Mouse (Mus musculus): ENCODE results near the gene Derl3. TPM values are rescaled to one million over a fixed set of nuclear protein-coding genes. Genes with fewer than 3 reads are reported as not detected.
A peak's percentile ranks its signal among the peaks of the same experiment; 100 is the strongest.
"Not testable (repeated sequence)": the region's sequence is repeated elsewhere in the genome, so short reads cannot be mapped to it uniquely, and the experiment has no call there.

Derl3 gene
- 1 to 10 TPM; 1.2 to 2.6 (median 1.6) TPM for total RNA-seq (2022)

DNA sequence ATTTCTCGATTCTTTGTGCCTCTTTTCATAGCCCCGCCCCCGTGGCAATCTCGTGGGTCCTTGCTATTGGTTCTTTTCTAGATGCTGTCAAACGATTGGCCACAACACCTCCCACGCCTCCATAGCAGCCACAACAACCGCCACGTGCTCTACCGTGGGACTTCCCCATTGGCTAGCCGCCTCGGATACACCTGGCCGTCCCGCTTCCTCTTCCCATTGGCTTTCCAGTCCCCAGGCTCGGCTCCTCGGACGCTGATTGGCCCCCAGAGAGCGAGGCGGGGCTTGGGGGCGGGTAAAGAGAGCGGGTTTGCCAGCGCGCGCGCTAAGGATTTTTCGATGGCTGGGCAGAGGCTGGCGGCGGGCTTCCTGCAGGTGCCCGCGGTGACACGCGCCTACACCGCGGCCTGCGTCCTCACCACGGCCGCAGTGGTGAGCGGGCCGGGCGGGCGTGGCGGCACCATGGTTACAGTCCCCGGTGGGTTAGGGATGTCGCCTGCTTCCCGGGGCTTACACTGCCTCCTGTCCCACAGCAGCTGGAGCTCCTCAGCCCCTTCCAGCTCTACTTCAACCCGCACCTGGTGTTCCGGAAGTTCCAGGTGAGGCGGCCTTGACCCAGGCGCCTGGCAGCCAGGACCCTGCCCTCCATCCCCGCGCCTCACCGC, at the start of gene Derl3:
Gene Derl3 (plus strand): TSS at position 325 of the 662 bp plus-strand sequence.
- DNase-seq, result peak; percentile 95

DNA sequence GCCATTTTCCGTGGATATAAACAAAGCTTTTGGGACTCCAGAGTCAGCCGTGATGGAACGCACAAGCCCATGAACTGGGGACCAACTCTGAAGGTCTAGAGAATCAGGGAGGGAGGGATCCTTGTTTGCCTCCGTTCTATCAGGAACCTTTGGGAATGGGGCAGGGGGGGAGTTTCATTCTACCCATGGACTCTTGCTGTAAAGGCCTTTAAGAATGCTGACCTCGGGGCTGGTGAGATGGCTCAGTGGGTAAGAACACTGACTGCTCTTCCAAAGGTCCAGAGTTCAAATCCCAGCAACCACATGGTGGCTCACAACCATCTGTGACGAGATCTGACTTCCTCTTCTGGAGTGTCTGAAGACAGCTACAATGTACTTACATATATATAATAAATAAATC, 49.3 kb upstream of the Derl3 start:
- not testable (repeated sequence) for DNase-seq

DNA sequence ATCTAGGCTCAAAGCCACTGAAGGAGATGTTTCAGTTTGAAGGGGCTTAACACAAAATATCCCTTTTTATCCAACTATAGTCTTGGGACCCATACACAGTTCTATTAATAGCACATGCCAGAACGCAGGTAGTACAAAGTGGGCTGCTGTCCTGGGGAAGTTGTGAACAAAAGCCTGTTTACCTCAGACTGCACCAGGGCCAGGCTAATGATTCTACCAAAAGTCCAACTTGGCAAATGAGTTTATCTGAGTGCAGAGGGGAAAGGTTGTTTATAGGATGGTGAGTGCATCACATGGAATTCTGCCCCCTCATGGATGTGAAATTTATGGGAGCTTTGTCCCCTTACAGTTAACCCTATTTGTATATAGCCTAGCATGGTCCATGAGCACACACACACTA, 48.4 kb upstream of the Derl3 start:
- DNase-seq, result no peak

DNA sequence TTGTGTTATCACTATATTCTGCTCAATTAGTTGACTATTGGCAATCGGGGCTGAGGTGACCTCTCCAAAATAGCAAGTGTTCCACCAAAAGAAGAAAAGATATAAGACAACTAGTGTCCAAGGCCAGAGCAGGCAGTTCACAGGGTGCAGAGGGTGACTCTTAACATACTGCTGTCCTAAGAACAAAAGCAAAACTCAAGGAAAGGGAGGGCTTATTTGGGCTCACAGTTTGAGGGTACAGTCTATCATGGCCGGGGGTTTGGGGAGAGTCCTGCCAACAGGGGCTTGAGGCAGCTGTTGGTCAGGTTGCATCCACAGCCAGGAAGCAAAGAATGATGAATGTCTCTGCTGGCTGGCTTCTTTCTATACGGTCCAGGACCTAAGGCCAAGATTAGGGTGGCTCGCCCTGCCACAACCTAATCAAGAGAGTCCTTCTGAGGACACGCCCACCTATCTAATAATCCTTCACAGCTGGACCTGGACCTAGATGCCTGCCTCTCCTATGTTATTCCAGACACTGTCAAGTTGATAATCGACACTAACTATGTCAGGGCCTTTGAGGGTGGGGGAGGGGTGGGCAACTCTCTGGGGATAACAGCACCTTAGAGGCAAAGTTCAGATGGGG, 47.8 kb upstream of the Derl3 start:
- no peak for DNase-seq

DNA sequence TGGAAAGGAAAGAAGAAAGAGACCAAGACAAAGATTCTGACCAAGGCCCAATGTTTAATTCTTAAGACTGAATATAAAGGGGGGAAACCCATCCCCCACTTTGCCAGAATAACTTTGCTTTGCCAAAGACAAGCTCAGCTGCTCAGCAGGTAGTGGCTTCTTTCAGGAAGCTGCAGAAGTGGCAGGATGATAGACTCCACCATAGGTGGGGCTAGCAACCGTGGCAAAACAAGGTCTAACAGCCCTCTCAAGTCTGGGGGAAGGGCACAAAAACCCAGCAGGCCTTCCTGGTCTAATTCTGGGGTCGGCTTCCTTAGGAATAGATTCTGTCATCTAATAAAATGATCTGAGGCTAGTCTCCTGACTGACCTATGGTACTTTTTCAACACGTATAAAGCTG, 44.8 kb upstream of the Derl3 start:
- DNase-seq, result no peak

DNA sequence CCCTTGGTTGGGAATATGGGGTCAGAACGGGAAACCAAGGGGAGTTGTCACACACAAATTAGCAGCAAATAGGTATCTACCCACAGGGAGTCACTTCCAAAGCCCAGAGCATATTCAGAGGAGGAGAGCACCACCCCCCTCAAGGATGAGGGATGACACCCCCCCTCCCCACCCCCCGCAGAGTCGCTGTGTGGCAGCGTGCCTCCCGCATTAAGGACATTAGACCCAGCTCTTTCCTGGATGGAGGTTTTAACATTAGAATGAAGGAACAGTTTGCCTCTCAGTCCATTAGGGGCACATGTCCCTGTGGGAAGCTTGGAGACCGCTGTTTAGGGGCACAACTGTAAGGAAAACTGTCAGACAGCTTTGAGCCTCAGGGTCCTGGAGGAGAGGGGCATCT, 42.1 kb upstream of the Derl3 start:
- no peak for DNase-seq

DNA sequence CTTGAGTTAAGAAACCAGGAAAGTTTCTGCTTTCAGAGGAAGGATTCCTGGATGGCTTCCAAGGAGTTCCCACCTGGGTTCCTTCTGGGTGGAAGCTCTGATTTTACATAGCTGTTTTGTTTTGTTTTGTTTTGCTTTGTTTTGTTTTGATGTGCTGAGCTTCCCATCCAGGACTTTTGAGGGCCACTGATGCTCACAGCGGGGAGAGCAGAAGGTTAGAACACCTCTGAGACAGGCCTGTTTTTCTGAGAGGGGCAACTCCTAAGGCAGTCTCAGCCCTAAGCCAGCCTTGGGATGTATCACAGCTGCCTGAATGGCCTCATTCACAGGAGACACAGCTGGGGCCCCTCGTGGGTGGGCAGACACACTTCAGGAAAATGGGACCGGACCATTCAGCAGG, 41.5 kb upstream of the Derl3 start:
- no peak for DNase-seq

DNA sequence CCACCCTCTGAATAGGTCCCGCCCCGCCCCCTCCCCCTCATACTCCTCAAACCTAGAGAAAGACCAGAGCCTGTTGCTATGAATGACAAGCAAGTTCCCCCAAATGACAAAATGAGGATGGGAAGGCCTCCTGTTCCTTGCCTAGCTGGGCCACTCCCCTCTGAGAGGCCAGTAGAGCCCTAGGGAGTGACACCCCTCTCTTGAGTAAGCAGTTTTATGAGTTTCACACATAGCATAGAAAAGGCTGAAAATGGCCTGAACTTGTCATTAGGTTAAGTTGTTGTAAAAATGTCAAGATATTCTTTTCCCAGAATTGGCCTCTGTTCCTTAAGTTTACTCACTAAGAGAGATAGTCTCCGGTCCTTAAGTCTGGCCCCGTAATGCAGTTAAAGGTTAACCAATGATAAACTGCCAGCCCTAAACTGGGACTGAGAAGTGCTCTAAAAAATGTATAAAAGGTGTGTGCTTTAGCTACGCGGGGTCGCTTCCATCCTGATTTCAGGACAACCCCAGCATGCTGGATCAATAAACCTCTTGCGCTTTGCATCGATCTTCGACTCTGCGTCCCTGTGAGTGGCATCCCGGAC, 40.6 kb upstream of the Derl3 start:
- no peak for DNase-seq

DNA sequence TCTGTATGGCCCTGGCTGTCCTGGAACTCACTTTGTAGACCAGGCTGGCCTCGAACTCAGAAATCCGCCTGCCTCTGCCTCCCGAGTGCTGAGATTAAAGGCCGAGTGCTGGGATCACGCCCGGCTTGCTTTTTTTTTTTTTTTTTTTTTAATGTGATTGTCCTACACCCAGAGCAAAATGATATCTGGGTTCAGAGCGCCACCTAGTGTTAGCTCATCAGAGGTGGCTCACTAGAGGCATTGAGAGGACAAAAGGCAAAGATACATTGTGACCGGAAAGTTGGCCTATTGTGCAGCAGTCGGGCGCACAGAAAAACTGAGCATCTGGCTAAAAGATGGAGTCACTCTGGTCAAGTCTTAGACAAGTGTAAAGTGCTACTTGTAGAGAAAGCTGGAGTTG, 39.8 kb upstream of the Derl3 start:
- DNase-seq, result peak; percentile 72

DNA sequence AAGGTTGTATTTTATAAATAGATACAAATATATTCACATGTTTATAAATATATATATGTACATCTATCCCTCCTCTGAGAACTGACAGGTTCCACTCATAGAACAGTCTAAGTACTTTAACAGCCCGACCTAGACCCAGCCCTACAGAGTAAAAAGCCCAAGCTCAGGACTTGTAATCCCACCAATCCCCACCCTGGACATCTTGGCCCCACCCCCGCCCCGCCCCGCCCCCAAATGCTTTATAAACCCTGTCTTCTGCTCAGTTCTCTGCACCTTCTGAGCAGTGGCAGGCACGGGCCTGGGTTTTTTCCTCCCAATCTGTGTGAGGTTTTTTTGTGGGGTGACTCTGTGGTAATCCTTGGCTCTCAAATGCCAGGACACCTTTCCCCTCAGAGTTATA, 39.1 kb upstream of the Derl3 start:
- no peak for DNase-seq

DNA sequence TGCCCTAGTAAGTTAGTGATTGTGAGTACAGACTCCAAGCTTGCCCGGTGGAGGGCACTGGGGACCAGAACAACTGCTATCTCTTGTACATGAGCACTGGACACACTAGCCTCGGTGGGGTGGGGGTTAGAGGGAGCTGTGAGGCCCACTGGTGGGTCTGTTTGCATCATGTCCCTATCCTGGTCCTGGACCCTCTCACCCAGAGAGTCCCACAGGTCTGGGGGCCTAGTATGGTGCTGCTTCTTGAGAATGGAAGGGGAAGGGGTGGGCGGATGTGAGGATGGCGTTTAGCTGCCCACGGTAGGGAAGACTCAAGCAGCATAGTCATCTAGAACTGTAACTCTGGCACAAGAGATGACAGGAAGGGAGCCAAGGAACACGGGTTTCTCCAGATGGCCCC, 38.4 kb upstream of the Derl3 start:
- no peak for DNase-seq

DNA sequence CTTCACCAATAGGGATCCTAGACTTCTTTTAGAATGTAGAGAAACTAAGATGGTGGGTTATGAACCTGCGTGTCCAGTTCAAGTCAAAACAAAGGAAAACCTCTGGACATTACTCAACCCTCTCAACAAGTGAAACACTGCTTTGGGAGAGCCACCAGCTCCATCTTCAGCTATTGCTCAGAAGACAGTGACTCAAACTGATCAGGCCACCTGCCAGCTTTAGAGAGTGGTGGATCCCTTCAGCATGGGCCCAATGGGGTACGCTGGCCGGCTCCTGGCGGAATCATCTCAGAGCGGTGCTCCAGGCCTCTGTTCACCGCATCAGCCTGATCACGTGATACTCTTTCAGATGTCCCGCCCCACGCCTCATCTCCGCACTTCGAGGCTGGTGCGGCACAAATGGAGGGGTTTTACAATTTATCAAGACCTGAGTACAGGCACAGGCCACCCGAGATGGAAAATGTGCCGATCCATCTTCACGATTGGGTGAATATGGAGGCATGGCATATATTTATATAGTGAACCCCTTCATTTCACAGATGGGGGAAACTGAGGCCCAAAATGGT, 37.7 kb upstream of the Derl3 start:
- DNase-seq, result no peak

DNA sequence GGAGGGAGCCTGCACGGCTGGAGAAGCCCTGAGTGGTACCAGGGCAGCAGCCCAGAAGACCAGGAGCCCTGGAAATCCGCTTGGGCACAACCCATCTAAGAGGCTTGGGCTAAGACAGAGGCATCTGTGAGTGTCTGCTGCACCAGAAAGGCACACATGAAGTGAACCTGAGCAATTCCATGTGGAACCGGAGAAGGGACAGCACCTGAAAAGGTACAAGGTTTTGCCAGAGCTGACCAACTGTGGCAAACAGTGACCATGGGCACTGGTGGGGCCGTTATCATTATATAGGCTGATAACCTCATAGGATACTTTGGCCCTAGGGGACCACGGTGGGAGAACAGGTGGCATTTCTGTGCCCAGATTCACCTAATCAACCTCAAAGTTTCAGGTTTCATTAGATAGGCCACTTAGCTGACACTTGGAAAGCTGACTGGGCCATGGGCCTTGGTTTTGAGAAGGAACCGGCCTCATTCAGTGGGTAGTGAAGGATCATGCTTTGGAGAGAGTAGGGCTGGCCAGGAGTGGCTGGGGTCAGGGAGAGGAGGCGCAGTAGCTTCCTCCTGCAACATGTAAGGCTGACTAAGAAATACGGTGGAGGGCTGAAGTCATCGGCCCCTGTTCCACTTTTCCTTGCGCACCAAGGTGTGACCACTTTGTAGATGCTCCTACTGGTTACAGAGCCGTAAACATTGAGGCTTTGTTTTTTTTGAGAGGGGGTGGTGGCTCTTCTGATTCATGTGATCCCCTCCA, 36.9 kb upstream of the Derl3 start:
- DNase-seq, result no peak

DNA sequence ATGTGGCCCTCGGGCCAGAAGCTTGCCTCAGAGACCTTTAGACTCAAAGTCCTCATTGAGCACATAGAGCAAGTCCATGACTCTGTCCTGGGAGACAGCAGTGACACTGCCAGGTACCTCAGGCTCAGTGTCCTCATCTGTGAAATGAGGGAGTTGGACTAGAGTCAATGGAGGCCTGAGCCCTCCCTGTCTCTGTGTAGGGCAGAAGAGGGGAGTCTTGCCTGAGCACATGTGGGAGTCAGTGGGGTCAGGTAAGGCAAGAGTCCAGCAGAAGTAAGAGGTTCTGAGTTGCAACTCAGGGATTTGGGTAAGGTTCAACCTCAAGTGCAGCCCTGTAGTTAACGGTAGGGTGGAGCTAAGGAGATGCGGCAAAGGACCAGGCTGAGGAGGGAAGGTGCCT, 36.2 kb upstream of the Derl3 start:
- no peak for DNase-seq

DNA sequence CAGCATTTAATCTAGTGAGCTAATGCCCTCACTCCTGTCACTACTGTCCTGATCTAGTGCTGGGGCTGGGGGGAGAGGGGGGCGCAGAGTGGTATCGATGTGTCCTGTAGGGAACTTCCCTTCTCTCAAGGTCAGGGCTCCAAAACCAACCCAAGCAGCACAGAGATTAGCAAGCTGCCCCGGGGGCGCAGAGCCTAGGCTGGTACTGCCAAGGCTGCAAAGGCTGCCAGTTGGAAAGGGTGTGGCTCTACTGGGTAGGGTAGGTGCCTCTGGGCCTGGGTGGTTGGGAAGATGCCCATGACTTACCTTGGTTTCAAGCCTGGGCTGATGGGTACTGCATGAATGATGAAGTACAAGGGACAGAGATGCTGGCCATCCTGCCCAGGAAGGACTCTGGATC, 35.6 kb upstream of the Derl3 start:
- no peak for DNase-seq

DNA sequence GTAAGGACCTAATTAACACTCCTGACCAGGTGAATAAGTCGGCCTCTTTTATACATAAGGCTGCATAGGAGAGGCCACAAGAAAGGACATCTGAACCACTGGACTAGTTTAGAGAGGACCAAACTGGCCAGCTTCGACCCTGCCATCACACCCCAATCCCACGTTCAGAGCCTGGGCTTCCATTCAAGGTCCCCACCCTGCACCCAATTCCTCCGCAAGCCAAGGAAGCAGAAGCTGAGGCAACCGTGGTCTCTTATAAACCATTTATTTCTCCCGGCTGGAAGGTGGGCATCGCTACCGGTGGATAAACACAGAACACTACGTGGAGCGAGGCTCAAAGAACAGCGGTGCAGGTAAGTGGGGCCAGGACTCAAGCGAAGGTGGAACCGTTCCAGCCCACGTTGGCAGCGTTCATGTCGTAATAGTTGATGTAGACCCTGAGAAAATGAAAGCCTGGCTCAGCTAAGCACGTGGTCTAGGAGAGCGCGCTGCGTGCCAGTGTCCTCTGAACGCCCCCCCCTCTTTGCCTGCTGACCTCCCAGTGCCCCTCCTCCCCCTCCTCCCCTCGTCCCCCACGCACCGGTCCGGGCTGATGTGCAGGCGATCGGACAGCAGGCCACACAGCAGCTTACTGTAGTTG, 34.0 kb upstream of the Derl3 start:
- DNase-seq, result peak; percentile 37

DNA sequence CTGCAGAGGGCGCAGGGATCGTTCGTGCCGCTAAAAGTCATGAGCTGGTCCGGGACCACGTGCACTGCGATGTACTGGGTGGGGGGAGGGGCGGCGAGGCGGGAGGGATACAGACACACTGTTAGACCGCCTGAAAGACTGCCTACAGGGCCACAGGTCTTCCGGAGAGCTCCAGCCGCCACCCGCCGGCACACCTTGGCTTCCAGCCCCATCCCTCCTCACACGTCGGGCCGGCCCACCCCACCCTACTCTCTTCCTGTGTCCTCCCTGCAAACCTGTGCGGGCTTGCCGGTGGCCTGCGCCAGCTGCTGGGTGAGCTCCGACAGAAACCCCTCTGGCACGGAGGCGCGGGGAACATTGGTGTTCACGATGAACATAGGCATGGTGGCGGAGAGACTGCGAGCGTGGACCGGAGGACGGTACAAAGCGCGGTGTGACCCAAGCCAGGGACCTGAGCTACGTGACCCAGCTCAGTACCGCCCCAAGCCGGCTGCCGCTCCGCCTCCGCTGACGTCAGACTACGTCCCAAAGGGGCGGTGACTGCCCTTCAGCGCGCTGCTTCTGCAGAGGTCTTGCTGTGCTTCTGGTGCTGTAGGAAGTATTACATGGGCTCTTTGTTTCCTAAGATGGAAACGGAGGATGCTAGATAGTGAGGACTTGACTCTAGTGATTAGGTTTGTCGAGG, 33.3 kb upstream of the Derl3 start, which contains the start of gene Mif:
Gene Mif (minus strand): TSS at position 455 of the 685 bp plus-strand sequence.
- peak; percentile 83 for DNase-seq

DNA sequence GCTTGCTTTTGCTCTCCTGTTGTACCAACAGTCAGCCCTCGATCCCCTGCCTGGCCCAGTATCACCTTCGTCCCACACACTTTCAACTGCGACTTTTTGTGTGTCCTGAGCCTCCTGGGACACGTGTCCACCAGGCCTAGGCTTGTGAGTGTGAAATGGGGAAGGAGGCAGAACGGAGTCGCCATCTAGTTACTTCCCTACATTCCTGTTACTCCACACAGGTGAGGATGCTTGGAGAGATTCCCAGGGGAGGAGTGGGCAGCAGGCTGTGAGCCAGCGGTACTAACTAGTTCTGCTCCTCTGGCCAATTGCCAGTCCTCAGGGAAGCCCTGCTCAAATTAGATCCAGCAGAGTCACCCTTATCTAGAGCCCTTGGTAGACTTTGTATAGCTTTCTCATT, 32.5 kb upstream of the Derl3 start:
- no peak for DNase-seq

DNA sequence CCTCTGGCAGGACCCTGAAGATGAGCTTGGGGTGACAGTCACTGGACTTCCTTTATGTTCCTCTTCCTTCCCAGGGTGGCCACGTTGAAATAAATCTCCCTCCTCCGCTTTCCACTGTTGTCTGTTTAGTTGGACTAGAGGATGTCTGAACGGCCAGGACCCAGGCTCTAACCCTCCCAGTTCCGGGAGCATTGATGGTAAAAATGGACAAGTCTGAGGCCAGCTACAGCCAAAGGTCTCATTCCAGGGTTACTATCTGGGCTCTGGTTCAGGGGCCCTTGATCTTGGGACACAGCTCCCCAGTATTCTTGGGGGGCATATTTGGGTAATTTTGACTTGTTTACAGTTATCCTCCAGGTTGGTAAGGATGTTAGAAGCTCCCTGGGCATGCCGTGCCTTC, 31.6 kb upstream of the Derl3 start:
- DNase-seq, result no peak

DNA sequence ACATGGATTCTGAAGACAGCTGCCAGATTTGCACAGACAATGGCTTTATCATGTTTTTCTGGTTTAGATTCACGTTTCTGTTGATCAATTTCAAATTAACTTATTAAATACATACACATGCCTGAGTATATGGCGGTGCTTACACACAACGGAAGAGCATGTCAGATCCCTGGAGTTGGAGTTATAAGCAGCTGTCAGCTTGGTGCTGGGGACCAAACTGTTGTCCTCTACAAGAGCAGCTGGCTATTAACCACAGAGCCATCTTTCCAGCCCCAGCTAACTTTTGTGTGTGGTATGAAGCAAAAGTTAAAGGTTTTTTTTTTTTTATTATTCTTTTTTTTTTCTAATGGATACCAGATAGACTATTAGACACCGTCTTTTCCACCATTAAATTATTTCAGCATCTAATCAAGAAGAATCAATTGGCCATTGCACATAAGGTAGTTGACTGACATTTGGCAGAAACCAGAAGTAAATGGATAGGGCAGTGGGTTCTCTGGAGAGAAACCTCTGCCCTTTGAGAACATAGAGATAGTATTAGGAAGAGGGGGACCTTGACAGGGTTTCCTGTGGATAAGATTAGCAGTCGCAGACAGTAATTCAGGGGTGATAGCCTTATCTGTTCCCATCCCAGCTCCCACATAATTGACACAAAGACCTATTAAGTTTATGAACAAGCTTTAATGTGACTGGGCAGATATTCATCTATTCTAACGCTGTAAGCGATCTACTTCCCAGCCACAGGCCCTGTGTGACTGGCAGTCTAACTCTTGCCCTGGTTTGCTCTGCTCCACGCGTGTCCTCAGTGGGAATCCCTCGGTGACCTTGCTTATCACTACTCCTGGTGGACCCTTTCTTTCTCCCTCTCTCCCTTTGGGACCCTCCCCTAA, 20.9 kb upstream of the Derl3 start:
- DNase-seq, result no peak

Data from adrenal gland, adult 8-10 months (tissue).